Mouse (Mus musculus) hindbrain, embryonic 11.5 days (tissue): ENCODE results near the gene Idi2. TPM values are rescaled to one million over a fixed set of nuclear protein-coding genes. Genes with fewer than 3 reads are reported as not detected.

ENCODE experiments used
- polyA plus RNA-seq: library from polyadenylated mRNA; unstranded; fragments of >200 nt; fragmentation: Nextera tagmentation; extraction: Ambion mirVana; gene quantifications from 2 replicates; pipeline ENCODE4 v1.2.1, GENCODE M21; 2014

Gene Idi2
- polyA plus RNA-seq, 1 experiment from 2014 or later = not detected

Other genes with a start within 250 kb of the Idi2 start
- 48.2 and 54.0 TPM in 2 replicates for gene Wdr37, start 81.0 kb upstream of the Idi2 start, polyA plus RNA-seq
- 165 and 176 TPM in 2 replicates for gene Idi1, start 67.4 kb upstream of the Idi2 start, polyA plus RNA-seq
- not detected in 2 replicates for gene Gm9745, start 4.6 kb upstream of the Idi2 start, polyA plus RNA-seq
- 110 and 113 TPM in 2 replicates for gene Gtpbp4, start 43.2 kb downstream of the Idi2 start, polyA plus RNA-seq
- 35.3 and 36.0 TPM in 2 replicates for gene Larp4b, start 141.0 kb downstream of the Idi2 start, polyA plus RNA-seq